Mouse (Mus musculus): ENCODE results near the gene Polr2g.

The Polr2g gene

GRCm38 (mm10) chr19:8756635-8757387 is 41.6 kb downstream of the Polr2g start, which contains the start of gene Nxf1:
Nxf1 (plus strand) TSS chr19:8757073.
- DNase-seq = peak; percentile 94

GRCm38 (mm10) chr19:8755652-8756051 is 42.7 kb downstream of the Polr2g start:
- DNase-seq = no peak

DNA sequence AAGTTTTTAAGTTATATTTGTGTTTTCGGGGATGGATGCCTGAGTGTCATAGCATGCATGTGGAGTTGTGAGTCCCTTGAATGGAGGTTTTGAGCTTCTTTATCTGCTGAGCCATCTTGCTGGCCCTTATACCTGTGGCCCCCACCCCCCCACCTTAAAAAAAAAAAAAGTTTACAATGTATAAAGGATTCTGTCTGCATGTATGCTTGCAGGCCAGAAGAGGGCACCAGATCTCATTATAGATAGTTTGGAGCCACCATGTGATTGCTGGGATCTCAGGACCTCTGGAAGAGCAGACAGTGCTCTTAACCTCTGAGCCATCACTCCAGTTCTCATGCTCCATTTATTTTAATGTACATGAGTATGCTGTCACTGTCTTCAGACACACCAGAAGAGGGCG is 51.0 kb downstream of the Polr2g start:
- DNase-seq = no peak

DNA sequence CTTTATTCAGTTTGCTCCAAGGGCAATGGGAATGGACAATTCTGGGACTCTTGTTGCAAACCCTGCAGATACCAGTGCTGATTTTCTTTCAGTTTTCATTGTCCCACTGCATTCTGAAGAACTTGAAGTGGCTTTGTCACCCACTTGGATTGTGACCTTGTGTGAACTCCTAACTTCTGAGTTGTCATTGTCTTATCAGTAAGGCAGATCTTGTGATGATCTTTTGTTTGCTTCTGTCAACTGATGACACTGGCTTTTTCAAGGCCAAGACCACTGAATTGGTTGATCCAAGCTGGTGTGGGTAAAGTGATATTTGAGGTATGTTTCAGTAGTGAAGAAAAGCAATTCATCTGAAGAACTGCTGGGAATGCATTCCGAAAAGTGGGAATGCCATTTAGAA is 53.0 kb downstream of the Polr2g start:
- DNase-seq = no peak

Measured in thymus, postnatal 14 days (tissue).